Mouse (Mus musculus) adrenal gland, postnatal 4 days (tissue): ENCODE data around the gene Atp5g1. TPM values are rescaled to one million over a fixed set of nuclear protein-coding genes. Genes with fewer than 3 reads are reported as not detected.

Experiments used
- DNase-seq, 2 experiments: peaks; one replicate each; pipeline ENCODE4 v3.0.0; 2021 to 2022; ENCODE audit warnings: low spot score in 2 of 2, mixed read lengths in 2 of 2
- total RNA-seq, 2 experiments: library from RNA; stranded (reverse); gene quantifications; 2 replicates each; pipeline ENCODE4 v1.2.3; 2021

The Atp5g1 gene
- total RNA-seq, 2 experiments from 2014 or later: 332 to 356 TPM

DNA sequence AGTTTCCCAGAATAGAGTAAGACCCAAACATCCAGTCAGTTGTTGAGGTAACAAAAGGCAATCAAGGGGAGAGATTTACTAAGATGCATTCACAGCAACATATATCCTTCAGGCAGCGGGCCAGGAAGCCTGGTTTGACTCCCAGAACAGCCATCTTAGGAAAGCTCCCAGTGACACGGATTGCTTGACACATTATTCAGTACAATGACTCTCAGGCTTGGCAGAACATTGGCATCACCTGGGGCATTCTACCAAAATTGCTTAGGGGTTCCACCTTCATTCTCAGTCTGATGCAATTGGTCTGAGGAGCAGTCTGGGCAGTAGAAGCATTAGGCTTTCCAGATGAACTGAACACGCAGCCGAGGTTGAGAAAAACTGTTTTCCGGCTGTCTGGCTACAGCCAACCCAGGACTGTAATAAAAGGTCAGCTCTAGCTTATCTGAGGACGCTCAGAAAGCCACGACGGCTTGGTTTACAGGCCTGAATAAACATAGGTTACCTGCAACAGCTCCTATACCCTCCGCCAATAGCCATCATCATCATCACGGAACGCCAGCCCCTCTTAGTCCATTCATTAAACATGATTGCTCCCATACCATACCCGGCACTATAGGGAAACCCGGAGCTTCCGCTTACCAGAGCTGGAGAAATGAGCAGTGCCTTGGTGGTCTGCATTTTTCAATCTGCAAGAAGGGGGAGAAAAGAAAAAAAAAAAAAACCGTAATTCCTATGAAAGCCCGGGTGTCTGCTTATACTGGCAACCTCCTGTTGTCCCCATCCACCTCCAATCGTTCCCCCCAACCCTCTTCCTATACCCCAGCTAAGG lies 906 bp downstream of the Atp5g1 start:
- DNase-seq: no peak

DNA sequence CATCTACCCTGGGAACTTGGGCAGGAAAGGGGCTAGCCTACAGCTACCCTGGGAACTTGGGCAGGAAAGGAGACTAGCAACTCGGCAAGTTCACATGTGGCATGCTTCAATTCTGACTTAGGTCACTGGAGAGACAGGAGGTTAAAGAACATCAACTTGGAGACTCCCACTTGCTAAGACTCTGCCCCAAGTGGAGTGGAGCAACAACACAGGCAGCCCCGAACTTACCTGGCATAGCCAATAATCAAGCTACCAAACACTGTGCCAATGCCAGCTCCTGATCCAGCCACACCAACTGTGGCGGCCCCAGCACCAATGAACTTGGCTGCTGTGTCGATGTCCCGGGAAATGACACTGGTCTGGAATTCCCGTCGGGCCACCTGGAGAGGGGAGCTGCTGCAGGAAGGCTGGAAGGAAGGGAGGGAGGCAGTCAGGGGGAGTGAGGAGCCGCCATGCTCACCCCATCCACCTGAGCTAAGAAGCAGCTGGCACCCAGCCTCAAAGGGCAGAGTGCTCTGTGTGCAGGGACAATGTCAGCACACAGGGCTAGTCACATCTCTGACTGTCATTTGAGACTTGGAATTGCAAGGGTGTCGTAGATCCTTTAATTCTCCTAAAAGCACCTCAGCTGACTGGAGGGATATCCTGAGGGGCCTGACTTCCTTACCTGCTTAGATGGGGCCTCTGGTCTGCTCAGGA lies 2.0 kb downstream of the Atp5g1 start:
- DNase-seq: no peak

DNA sequence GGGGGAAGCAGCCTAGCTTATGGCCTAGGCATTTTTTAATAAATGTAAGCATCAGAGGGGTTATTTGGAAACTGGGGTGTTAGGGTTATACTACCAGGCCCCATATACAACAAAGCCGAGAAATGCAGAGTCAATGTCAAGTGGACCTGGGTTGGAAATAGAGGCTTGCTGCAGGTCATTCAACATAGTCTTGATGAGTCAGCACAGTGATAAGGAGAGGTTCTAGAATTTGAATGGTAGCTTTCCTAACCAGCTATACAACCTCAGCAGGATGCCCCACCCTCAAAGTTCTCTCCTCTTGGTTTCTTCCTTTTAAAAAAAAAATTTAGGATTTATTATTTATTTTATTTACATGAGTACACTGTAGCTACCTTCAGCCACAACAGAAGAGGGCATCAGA lies 4.5 kb downstream of the Atp5g1 start:
- DNase-seq: no peak

DNA sequence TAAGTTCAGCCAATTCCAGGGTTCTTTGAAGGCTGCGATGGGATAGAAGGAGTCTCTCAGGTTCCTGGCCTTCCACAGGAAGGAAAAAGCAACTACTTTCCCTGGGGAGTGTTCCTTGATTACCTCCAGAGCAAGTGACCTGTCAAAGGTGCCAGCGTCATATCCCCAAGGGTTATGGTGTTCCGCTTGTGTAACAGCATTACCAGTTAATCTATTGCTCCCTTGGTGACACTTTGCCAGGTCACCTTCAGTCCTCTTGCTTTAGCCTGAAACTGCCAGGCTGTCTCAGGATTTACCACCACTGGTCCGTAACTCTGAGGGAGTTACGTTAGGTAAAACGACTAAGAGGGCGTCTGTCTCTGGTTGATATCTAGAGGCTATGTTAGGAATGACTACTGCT lies 5.1 kb downstream of the Atp5g1 start:
- DNase-seq: no peak

DNA sequence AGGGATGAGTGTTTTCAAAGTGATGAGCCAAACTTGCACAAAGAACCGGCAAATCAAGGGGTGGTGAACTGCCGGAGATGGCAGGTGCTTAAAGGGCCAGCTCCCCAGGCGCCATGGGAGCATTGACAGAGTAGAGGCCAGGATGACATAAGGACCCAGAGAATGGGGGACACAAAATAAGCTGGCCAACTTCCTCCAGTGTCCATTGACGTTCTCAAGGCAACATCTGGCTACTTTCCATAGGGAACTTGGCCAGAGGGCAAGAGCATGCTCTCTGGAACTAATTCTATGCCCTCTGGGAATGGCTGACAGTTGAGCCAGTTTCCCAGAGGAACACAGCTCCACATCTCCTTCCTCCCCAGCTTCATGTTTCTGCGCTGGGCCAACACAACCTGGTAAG lies 7.2 kb downstream of the Atp5g1 start:
- DNase-seq: no peak

DNA sequence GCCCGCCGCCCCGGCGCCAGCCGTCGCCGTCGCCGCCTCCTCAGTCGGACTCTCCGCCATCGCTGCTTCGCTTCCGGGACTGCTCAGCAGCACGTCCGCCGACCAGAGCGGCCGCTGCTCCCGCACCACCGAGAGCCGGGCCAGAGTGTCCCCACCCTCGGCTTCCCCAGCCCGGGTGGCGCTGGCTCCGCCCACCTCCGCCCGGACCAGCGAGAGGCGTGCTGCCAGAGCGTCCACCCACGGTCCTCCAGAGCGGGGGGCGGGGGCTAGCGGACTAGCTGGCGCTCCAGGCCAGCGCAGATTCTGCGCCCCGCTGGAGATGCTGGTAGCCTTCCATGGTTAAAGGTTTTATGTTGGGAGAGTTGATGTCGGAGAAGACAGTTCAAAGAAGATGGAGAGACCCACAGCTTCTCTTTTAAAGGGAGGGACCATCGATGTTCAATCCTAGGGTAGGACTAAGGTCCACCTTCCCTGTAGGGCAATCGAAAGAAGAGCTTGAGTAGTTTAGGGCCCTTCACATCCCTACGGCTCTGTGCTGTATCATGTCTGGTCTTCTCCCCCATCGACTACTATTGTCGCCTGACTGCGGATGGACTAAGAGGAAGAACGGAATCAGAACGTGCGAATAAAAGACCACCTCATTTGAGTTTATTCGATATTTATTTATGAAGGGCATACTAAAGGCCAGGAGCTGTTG lies 10.1 kb downstream of the Atp5g1 start, which contains the start of gene Ube2z:
TSS of gene Ube2z (minus strand) at position 174 of the 697 bp plus-strand sequence.
- DNase-seq: peak; percentile 98

DNA sequence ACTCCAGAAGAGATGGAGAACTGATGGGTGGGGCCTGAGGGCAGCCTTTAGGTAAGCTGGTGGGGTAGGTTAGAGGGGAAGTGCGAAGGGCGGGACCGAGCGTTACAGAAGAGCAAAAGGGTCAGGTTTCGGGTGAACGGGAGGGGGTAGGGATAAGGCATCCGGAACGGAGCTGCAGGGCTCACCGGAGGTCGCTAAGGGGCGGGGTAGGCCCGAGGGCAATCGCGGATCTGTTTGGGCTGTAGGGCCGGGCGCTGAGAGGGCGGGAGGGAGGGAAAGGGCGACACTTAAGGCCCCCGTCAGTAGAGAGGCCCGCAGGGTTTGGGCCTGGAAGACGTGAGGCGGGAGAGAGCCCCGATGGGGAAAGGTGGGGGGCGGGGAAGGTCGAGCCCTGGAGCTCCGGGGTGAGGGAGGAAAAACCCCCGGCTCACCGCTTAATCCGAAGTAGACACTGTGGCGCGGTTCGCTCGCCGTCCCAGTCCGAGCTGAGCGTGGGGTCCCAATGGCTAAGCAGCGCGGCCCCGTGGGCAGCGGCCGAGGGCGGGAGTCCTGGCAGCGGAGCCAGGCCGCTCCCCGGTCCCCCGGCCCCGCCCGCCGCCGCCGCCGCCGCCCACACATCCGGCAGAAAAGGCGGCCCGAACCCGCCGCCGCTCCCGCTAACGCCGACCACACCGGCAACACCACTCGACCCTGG lies 10.8 kb downstream of the Atp5g1 start:
- DNase-seq: no peak

DNA sequence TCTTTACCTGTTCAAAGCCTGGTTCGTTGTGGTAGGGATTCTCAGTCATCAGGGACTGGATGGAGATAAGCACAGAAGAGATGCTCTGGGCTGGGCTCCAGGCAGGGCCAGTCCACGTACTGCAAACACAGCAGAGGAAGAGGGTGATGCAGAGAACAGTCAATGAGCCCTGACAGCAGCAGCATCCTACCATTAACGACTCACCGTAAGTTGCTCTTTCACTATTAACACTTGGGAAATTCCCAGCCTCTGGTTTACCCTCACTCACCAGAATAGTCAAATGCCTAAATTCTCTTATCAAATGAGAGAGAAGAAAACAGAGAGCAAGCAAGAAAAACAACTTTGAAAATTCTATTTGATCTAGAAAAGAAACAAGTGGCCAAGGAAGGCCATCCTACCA lies 17.2 kb downstream of the Atp5g1 start:
- DNase-seq: no peak

DNA sequence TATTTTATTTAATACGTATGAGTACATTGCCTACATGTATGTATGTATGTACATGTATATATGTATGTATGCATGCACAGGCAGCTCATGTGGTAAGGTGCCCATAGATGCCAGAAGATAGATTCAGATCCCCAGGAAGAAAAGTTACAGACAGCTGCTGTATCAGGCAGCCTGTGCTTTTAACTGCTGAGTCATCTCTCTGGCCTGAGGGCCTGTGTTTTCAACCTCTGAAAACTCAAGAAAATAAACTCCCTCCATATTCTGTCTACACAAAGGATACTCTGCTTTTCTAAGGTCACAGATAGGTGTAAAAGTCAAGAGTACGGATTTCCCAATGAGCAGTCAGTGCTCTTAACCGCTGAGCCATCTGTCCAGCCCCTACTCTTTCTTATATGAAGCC lies 24.6 kb downstream of the Atp5g1 start:
- no peak for DNase-seq

DNA sequence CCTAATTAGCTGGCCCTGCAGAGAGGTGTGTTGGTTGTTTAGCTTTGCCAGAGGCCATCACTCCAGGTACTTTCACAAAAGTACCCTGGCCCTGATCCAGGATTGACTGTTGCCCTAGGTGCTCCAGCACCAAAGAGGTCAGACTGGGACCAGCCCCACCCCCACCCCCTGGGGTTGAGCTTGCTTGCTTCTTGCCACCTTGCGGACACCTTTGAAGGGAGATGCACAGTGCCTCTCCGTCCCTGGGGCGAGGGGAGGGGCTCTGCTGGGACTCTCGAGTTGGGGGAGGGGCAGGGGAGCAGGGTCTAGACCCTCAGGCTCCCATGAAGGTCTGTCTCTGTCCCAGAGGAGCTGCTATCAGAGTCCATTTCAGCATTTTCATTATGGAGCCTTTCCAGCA lies 25.5 kb downstream of the Atp5g1 start:
- no peak for DNase-seq

DNA sequence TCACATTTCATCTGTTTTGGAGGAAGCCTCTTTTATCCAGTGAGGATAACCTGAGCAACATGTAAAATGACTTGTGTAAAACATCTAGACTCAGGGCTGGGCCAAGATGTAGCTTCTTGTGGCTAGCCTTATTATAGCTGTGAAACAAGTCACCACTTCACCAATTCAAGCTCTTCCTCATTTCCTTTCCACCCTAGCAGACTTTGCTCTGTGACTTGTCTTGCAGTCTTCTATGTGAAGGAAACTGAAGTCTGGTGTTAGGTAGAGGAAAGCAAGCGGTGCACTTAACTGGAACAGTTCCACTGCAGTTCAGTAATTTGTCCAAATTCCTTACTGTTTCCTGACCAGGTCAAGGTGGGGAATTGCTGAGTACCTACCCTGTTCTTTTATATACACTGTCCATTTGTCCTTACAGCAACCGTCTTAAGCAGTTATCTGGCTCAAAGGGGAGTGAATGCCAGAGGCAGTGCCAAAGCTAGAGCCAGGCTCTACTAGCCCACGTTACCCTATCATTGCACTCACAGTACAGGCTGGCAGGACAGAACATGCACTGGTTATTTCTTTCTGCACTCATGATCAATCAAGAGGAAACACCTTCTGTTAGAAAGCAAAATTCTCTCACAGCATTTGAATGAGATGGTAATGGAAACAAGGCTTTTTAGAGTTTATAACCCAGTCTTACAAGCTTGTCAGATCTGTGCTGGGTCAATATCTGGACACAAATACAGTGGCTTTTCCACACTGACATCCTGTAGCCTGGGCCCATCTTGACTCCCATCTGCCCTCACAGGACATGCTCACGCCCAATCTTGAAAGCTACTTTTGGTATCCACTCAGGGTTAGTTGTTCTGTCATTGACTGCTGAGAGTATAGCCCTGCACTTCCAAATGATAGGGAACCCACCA lies 27.7 kb downstream of the Atp5g1 start:
- no peak for DNase-seq

DNA sequence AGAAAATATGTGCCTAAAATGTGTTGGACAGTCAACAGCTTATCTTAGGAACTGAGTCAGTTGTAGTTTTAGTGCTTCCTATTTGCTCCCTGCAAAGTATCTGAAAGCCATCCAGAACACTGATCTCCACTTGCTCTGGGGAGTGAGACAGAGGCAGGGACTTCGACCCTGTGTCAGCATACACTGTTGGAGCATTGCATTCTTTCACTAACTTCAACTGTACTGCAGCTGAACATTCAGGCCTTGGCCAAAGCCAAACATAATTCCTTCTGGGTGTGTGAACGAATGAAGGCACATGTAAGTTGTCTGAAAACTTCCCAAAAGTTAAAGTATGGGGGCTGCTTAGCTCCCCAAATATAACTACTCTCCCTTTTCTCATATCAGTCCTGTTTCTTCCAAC lies 28.7 kb downstream of the Atp5g1 start:
- DNase-seq: no peak

DNA sequence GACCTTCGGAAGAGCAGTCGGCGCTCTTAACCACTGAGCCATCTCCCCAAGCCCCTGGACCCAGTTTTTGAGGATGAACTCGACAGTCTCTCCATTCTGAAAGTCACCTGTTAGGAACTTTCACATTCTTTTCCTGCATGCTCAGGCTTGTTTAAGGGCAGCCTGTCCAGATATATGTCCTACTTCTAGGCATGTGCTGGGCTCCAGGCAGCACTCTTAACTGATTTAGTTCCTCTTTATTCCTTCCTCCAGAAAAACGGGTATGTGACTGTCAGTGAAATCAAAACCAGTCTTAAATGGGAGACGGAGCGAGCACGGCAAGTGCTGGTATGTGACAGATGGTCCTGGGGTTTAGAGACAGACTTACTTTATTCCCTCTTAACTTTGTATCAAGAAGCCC lies 29.4 kb downstream of the Atp5g1 start:
- DNase-seq: no peak

DNA sequence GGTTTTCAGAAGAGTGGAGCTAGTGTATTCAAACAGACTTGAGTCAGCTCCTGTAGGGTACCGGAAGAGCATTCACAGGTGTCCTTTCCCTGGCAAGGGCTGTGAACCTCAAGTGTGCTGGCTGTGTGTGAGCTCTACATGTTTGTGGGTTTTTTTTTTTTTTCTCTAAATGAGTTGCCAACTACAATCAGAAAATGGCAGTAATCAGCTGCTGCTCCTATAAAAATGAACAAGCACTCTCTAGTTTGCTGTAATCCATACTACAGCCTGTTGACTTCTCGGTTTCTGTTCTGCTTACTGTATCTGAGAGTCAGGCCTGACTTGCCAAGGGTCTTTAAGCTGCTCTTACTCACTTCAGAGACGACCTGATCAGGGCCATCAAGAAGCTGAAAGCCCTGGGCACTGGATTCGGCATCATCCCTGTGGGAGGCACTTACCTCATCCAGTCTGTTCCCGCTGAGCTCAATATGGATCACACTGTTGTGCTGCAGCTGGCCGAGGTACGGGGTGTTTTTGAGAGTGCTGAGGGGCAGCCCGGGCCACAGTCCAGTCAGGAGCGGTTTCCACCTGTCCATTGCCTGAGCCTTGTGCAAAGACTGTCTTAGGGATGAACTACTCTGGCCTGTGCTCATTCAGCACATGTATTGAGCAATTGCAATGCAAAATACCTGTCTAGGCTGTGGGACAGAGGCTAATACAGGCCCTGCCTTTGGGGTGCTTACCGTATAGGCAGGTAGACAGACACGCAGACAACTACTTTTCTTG lies 30.5 kb downstream of the Atp5g1 start:
- DNase-seq: no peak

DNA sequence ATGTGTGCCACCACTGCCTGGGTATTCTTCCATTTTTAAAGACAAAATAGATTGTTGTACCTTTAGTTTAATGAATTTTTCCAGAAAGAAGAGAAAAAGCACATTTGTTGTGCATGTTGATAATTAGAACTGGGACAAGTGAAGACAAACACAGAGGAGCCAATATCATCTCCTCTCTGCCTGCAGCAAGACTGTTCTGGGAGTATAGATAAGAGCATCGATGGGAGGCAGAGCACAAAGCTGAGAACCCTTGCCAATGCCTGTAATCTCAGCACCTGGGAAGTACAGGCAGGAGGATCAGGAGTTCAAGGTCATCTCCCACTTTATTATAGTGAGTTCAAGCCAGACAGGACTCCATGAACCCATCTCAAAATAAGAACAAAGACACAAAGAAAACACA lies 36.9 kb downstream of the Atp5g1 start:
- DNase-seq: no peak

DNA sequence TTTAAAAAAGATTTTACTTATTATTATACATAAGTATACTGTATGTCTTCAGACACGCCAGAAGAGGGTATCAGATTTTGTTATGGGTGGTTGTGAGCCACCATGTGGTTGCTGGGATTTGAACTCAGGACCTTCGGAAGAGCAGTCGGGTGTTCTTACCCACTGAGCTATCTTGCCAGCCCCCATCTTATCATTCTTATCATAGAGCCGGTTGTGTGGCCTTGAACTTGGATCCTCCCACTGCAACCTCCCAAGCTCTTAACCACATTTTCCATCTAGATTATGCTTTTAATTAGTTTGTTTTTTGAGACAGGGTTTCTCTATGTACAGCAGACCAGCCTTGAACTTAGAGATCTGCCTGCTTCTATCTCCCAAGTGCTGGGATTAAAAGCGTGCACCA lies 38.0 kb downstream of the Atp5g1 start:
- no peak for DNase-seq

DNA sequence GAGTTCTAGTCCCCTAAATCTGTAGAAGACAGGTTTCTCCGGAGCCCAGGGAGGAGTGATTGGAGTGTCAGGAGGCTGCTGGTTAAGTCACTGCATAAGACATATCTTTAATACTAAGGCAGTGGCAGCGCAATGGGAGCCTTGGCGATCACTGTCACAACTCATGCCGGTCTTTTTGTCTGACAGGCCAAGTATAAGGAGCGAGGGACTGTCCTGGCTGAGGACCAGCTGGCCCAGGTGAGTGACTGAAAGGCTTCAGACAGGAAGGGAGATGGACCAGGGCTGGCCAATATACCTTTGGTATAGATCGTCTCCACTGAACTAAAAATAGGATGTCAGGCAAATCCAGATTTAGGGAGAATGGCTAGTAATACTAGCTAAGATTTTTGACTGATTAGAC lies 40.3 kb downstream of the Atp5g1 start:
- DNase-seq: no peak

DNA sequence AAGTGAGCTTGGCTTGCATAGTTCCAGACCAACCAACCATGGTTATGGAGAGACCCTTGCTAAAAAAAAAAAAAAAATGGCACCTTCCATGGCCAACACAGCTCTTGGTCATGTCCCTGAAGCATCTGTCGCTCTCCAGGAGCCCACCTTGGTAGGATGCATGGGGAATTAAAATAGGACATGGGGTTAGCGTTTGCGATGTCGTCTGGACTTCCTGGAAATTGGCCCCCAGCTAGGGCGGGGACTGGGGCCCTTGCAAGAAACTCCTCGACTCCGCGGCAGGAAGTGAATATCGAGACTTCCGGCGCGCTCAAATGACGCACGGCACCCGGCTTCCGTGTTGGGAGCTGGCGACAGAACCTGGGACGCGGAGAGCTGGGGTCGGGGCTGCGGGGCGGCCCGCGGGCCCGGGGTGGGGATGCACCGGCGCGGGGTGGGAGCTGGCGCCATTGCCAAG lies 40.8 kb downstream of the Atp5g1 start, which contains the start of gene Snf8:
TSS of gene Snf8 (plus strand) at position 290 of the 457 bp plus-strand sequence.
- peak; percentile 87 to 95 for DNase-seq

DNA sequence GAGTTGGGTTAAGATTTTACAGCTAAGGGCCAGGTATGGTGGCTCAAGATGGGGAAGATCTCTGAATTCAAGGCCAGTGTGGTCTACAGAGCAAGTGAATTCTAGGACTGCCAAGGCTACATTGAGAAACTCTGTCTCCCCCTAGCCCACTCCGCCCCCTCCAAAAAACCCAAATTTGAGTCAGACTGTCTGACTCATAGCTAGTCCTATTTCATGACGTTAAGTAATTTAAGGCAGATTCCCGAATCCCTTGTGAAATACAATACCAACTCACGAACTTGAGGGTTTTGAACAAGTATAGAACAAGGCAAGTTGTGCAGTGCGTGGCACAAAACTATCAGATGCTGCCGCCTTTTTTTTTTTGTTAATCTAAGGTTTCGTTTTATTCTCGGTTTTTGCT lies 41.4 kb downstream of the Atp5g1 start:
- no peak for DNase-seq
